Mouse (Mus musculus): Measurements from ENCODE around the gene Dusp21. TPM values are rescaled to one million over a fixed set of nuclear protein-coding genes. Genes with fewer than 3 reads are reported as not detected.
A peak's percentile ranks its signal among the peaks of the same experiment; 100 is the strongest.

Dusp21 gene
- not detected for total RNA-seq (2021)
- long read RNA-seq, experiment 1: 0 reads
- long read RNA-seq, experiment 2: 0 reads

GRCm38 (mm10) chrX:18145557-18145956 lies at the start of gene Dusp21:
Dusp21 (plus strand) TSS chrX:18145857.
- DNase-seq: no peak

GRCm38 (mm10) chrX:18160734-18161442 lies 15.2 kb downstream of the Dusp21 start:
- DNase-seq: no peak

- no peak for DNase-seq
Measured at GRCm38 (mm10) chrX:18161796-18162191, 16.1 kb downstream of the Dusp21 start.

GRCm38 (mm10) chrX:18162192-18162857 lies 16.7 kb downstream of the Dusp21 start, which contains the start of gene Kdm6a:
Kdm6a (plus strand) TSS chrX:18162575.
- DNase-seq: peak; percentile 99 to 100

- DNase-seq: peak; percentile 37 to 74
Measured at GRCm38 (mm10) chrX:18162861-18163731, 17.4 kb downstream of the Dusp21 start.

GRCm38 (mm10) chrX:18163917-18164624 lies 18.4 kb downstream of the Dusp21 start:
- peak; percentile 33 to 74 for DNase-seq

GRCm38 (mm10) chrX:18165121-18165520 lies 19.5 kb downstream of the Dusp21 start:
- DNase-seq: no peak

GRCm38 (mm10) chrX:18166961-18167360 lies 21.3 kb downstream of the Dusp21 start:
- DNase-seq: no peak

GRCm38 (mm10) chrX:18168940-18169339 lies 23.3 kb downstream of the Dusp21 start:
- no peak for DNase-seq

GRCm38 (mm10) chrX:18174831-18175230 lies 29.2 kb downstream of the Dusp21 start:
- DNase-seq: no peak

- DNase-seq: no peak
Measured at GRCm38 (mm10) chrX:18177803-18178202, 32.1 kb downstream of the Dusp21 start.

- no peak for DNase-seq
Measured at GRCm38 (mm10) chrX:18179492-18179891, 33.8 kb downstream of the Dusp21 start.

- peak in 1 of 2 experiments; percentile 19 for DNase-seq
Measured at GRCm38 (mm10) chrX:18187203-18187602, 41.5 kb downstream of the Dusp21 start.

- DNase-seq: no peak
Measured at GRCm38 (mm10) chrX:18188293-18188692, 42.6 kb downstream of the Dusp21 start.

Other genes with a start within 250 kb of the Dusp21 start
- gene Kdm6a, start 16.7 kb downstream of the Dusp21 start, total RNA-seq (2021): 10 to 100 TPM; 15.4 to 33.7 TPM